Mouse (Mus musculus): ENCODE measurements around the gene Plcg1.

GRCm38 (mm10) chr2:160810376-160810775 lies 79.3 kb downstream of the Plcg1 start:
- TF ChIP-seq CTCF (IDR thresholded peaks at IDR 0.05; ENCODE audit: low read depth) (no peak), EP300 (IDR thresholded peaks at IDR 0.05; ENCODE audit: low read depth) (no peak)

Data from heart, postnatal 0 days (tissue).